Mouse (Mus musculus) C2C12 (cell line): ENCODE data around the gene Spata16. TPM values are rescaled to one million over a fixed set of nuclear protein-coding genes. Genes with fewer than 3 reads are reported as not detected.

ENCODE experiments used
- H3K27me3 ChIP-seq: one replicate; pipeline ENCODE4 v1.6.1; 2011; ENCODE audit not compliant: control insufficient read depth, insufficient read depth, insufficient read length
- H3K36me3 ChIP-seq: one replicate; pipeline ENCODE4 v1.6.1; 2011; ENCODE audit not compliant: control insufficient read depth, insufficient read depth
- H3K4me3 ChIP-seq: one replicate; pipeline ENCODE4 v1.5.1; 2011; ENCODE audit warnings: mild to moderate bottlenecking, control low read depth; ENCODE audit not compliant: poor library complexity, insufficient read depth, severe bottlenecking
- H3K79me2 ChIP-seq: one replicate; pipeline ENCODE4 v1.6.1; 2011; ENCODE audit not compliant: control insufficient read depth, insufficient read depth
- H3K79me3 ChIP-seq: one replicate; pipeline ENCODE4 v1.6.1; 2011; ENCODE audit warnings: low read depth, control low read depth
- H3ac ChIP-seq: one replicate; pipeline ENCODE3; 2011; ENCODE audit warnings: low read depth; ENCODE audit not compliant: control insufficient read depth, insufficient read length
- CEBPB ChIP-seq: IDR thresholded peaks from one replicate; pipeline ENCODE4 v1.6.1; 2011; ENCODE audit warnings: low read depth, mild to moderate bottlenecking, control low read depth, moderate library complexity
- CTCF ChIP-seq: IDR thresholded peaks from one replicate; pipeline ENCODE4 v1.5.1; 2011; ENCODE audit not compliant: control insufficient read depth, insufficient read depth, insufficient read length
- FOSL1 ChIP-seq: IDR thresholded peaks from one replicate; pipeline ENCODE4 v1.8.0; 2011; ENCODE audit warnings: mild to moderate bottlenecking, low read length; ENCODE audit not compliant: poor library complexity, insufficient read depth, severe bottlenecking
- MAX ChIP-seq: IDR thresholded peaks from one replicate; pipeline ENCODE4 v1.6.1; 2011; ENCODE audit warnings: mild to moderate bottlenecking, control low read depth
- MYOD1 ChIP-seq: IDR thresholded peaks from one replicate; pipeline ENCODE4 v1.6.1; 2011; ENCODE audit warnings: low read depth; ENCODE audit not compliant: control insufficient read depth, insufficient read length
- MYOG ChIP-seq: IDR thresholded peaks from one replicate; pipeline ENCODE4 v1.6.1; 2011; ENCODE audit not compliant: control insufficient read depth, insufficient read length; ENCODE audit errors: extremely low read depth
- USF1 ChIP-seq: IDR thresholded peaks from one replicate; pipeline ENCODE4 v1.6.1; 2011; ENCODE audit warnings: low read depth, mild to moderate bottlenecking, control low read depth, moderate library complexity
- polyA plus RNA-seq: library from polyadenylated mRNA; unstranded; fragments of >200 nt; fragmentation: generic; extraction: Trizol; gene quantifications from one replicate; pipeline ENCODE4 v1.2.1, GENCODE M21; 2012; ENCODE audit warnings: missing spikeins

The Spata16 gene
- polyA plus RNA-seq, 1 experiment, result not detected

DNA sequence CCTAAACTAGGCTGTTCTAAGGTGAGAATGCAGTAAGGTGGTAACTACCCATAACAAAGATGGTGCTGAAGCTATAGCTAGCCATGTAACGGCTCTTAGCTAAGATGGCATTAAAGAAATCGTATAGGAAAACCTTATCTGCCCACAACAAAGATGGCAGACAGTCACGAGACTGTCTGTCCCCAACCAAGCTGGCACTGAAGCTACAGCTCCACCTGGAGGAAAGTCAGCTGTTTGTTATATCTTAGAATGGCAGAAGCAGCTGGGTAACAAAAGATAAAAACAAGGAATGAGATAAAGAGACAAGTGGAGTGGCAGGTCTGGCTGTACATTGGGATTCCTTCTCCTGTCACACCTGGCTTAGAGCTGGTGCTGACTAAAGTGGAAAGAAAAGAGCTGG is 333.1 kb downstream of the Spata16 start:
- no peak for TF ChIP-seq MYOG
- TF ChIP-seq MYOD1, result no peak
- no peak for TF ChIP-seq USF1
- TF ChIP-seq CTCF, result no peak
- no peak for TF ChIP-seq MAX
- TF ChIP-seq CEBPB, result no peak
- no peak for TF ChIP-seq FOSL1
- Histone ChIP-seq H3K4me3 (no peak overlapping the region), H3K79me3 (no peaks in the 10 kb centered on the region), H3K27me3 (no peaks in the 10 kb centered on the region), H3K36me3 (no peaks in the 10 kb centered on the region), H3ac (no peak overlapping the region), H3K79me2 (no peaks in the 10 kb centered on the region)

DNA sequence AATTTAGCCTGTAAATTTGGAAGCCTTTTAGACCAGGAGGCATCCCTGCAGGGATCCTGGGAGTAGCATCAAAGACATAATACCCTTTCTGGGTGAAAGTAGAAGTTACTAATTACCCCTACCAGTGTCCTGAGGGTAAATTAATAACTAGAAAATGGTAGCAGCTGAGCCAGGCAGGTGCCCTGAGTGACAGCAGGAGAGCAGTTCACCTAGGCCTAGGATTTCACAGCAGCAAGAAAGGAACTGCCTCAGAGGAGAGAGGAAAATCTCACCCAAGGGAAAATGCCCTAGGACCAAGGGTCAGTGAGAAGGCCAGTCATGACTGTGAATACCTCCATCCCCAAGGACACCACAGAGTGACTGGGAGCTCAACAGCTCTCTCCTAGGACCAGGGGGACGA is 333.9 kb downstream of the Spata16 start:
- no peak overlapping the region for H3K4me3 ChIP-seq
- no peak overlapping the region for H3ac ChIP-seq
- no peaks in the 10 kb centered on the region for H3K36me3 ChIP-seq
- no peaks in the 10 kb centered on the region for H3K27me3 ChIP-seq
- no peaks in the 10 kb centered on the region for H3K79me3 ChIP-seq
- no peaks in the 10 kb centered on the region for H3K79me2 ChIP-seq
- no peak for TF ChIP-seq MAX
- TF ChIP-seq CEBPB, result no peak
- no peak for TF ChIP-seq MYOD1
- no peak for TF ChIP-seq MYOG
- TF ChIP-seq FOSL1, result no peak
- TF ChIP-seq USF1, result no peak
- TF ChIP-seq CTCF, result no peak

DNA sequence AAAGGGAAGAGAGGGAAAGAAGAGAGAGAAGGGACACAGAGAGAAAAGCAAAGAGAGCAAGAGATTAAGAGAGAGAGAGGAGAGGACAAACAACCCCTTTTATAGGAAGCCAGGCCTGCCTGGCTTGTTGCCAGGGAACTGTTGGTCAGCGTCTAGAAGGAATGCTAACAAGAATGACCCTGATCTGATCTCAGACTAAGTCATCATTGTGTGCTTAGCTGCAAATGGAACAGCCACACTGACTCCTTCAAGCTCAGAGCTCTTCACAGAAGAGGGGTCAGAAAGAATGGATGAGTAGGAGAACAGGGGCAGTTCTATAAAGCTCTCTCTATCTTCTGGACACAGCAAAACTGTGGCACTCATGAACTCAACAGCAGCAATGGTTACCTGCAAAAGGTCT is 334.7 kb downstream of the Spata16 start:
- no peak overlapping the region for H3ac ChIP-seq
- no peak overlapping the region for H3K4me3 ChIP-seq
- TF ChIP-seq CEBPB (no peak), FOSL1 (no peak), MYOG (no peak), MYOD1 (no peak), MAX (no peak), USF1 (no peak), CTCF (no peak)
- H3K79me3 ChIP-seq, result no peaks in the 10 kb centered on the region
- no peaks in the 10 kb centered on the region for H3K79me2 ChIP-seq
- H3K27me3 ChIP-seq, result no peaks in the 10 kb centered on the region
- H3K36me3 ChIP-seq, result no peaks in the 10 kb centered on the region

DNA sequence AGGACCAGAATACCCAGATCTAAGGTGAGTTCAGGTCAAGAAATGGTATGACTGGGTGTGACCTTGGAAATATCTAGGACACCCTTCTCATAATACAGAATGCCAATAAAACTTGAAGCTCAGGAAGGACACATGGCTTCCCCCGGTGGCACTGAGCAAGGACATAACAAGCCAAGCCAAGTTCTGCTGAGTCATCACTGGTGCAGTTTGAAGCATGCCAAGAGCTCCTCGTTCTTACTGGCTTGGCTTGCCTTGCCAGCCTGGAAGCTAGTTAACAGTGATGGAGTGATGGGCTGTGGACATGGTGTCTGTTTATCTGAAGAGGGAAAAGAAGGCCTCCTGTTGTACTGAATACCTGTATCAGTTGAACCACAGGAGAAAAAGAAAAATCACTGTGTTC is 342.2 kb downstream of the Spata16 start:
- Histone ChIP-seq H3K36me3 (no peaks in the 10 kb centered on the region), H3K4me3 (no peak overlapping the region), H3K79me2 (no peaks in the 10 kb centered on the region), H3ac (no peak overlapping the region), H3K79me3 (no peaks in the 10 kb centered on the region), H3K27me3 (no peaks in the 10 kb centered on the region)
- TF ChIP-seq FOSL1 (no peak), MYOG (no peak), MYOD1 (no peak), CEBPB (no peak), CTCF (no peak), MAX (no peak), USF1 (no peak)

DNA sequence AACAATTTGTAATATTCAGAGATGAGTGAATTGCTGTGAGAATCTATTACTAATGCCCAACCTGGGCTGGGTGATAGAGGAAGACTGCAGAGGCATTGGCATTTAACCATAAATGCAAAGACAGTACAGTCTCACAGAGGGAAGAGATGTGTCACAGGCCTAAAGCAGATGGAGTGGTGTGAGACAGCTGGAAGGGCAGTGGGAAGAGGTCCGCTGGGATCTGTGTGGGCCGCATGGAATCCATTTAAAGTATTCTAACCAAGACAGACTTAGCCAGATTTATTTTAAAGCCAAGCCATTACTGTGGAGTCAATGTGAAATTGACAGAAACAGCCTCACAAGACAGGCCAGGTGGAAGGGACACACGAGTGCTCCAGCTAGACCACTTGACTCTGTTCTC is 343.0 kb downstream of the Spata16 start:
- Histone ChIP-seq H3K79me2 (no peaks in the 10 kb centered on the region), H3K27me3 (no peaks in the 10 kb centered on the region), H3K79me3 (no peaks in the 10 kb centered on the region), H3K36me3 (no peaks in the 10 kb centered on the region), H3K4me3 (no peak overlapping the region), H3ac (no peak overlapping the region)
- TF ChIP-seq MAX (no peak), MYOD1 (peak; percentile 16), CEBPB (no peak), CTCF (no peak), USF1 (no peak), FOSL1 (no peak), MYOG (no peak)
